Mouse (Mus musculus): ENCODE measurements at regions not wholly inside any gene's neighbourhood (a gene's known extent, or its start where the extent isn't known, plus 50 kb on each side); places are given as distances from the start of the nearest gene placed in this dataset.

DNA sequence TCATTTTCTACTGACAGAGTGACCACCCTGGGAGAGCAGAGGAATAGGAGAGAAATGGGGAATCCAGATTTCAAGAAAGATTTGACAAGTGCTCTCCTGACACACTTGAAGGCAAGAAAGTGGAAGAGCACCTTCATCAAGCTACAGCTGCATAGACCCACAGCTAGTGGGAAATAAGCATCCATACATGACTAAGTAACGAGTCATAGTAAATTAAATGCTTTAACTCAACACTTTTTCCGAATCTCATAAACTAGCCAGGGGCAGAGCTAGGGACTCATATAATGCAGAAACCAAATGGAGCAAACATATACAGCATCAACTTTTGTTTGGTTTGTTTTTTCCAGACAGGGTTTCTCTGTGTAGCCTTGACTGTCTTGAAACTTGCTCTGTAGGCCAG lies 383.2 kb upstream of the Gm10306 start:
- intact Hi-C loops (cut with DNase I): no loop called here

DNA sequence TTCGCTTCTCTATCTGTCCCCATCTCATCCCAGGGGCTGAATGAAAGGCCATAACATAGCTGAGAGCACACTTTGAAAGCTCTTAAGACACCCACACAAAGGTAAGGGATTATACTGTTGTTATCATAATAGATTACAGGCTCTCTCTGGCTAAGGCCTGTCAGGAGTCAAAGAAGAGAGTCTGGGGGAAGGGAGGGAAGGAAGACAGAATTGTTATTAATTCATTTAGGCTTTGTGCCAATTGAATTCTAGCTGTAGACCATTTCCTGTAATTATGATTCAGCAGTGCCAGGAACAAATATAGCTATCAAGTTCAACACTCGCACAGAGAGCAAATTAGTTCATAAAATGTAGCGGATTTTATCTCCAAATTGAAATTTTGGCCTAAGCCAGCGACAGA lies 369.3 kb upstream of the Gm10306 start:
- intact Hi-C loops (cut with DNase I): no loop called here

DNA sequence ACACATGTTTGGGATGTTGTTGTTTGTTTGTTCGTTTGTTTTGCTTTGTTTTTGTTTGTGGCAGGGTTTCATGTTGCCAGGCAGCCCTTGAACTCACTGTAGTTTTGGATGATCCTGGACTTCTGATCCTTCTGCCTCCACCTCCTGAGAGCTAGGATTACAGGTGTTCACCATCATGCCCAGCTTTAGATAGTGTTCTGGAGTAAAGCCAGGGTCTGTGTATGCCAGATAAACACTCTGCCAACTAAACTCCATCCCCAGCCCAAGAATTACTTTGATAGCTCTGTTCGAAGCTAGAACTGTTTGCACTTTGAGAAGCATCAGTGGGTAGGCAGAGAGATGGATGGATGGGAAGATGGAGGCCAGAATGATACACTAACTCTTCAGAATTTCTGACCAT lies 368.0 kb upstream of the Gm10306 start:
- intact Hi-C loops (cut with DNase I): no loop called here

DNA sequence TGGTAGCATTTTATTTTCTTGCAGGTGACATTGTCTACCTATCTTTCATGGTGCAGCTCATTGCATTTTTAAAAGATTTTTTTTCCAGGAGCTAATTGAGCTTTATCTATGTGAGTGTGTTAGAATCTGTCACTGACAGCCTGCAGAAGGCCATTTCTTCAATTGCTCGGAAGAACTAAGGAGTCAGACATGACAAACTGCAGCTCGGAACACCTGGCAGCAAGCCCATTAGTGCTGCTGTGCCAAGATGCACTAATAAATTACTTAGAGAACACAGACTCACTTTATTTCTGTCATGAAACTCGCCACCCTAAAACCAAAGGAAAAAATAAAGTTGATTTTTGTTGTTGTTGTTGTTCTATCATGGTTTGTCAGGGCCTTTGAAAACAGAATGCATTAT lies 367.5 kb upstream of the Gm10306 start:
- intact Hi-C loops (cut with DNase I): no loop called here

DNA sequence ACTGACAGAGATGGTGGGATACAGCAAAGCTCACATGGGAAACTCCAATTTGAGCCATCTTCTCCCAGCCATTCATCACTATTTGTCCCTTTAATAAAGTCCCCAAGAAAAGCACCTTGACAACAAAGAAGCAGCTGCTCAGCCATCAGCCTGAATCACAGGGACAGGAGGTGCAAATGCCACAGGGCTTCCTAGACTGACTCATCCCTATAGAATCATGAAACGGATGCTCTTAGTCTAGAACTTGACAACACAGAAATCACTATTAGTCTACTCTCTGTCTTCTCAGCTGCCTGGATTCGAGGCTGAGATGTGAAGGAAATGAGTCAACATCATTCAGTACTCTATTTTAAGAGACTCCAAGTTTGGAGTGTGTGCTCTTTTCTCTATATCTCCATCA lies 365.4 kb upstream of the Gm10306 start:
- intact Hi-C loops (cut with DNase I): no loop called here

DNA sequence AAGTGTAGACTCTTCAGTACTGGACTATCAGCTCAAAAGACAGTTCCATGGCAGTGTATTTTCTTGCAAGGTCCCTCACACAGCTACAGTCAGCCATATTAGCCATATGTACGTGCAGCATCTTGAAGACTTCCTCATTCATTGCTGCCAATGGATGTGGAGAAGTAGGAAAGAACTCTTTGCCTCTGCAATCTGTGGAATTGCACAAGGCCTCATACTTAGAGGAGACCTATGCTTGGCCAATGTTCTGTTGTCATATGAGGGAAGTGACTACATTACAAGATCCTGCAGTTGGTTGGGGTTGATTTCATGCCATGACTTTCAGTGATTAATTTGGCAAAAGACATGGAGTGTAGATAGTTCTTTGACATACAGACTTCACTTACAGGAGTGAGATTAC lies 340.1 kb upstream of the Gm10306 start:
- intact Hi-C loops (cut with DNase I): no loop called here

DNA sequence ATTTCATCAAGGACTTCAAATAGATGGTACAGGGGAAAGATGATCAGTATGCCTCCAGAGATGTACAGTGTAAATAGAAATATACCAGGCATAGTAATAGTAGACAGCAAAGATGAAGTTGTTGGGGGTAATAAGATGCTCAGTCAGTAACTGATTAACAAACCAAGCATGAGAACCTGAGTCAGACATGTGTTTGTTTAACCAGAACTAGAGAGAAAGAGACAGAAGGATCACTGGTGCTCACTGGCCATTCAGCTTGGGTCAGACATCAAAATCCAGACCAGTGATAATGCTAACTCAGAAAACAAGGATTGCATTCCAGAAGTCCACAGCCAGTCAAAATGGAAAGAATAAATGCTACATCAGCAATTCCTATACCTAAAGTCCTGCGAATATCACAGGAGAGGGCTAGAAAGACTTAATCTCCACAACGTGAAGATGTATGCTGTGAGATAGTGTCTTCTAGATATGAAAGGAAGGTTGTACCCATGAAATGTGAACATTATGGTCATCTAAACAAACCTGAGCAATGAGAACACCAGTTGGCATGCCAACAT lies 320.6 kb upstream of the Gm10306 start:
- intact Hi-C loops (cut with DNase I): no loop called here

DNA sequence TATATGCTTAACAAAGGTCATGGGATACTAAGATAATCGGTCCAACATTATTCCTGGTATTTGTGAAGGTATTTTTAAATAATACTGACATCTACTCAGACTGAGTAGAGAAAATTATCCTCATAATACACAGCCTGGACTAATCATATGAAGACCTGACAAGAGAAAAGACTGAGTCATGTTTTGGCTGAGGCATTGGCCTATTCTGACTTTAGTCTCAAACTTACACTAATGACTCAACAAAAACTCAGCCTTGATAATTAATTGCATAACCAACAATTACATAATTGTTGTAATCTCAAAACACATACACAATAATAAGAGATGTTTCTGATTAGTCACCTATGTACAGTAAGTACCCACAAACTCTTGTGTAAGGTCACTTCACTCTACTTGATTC lies 300.3 kb upstream of the Gm10306 start:
- intact Hi-C loops (cut with DNase I): loop anchor here (10.0 kb wide), 1 partner anchor 251 kb away; no protein-coding TSS in a partner anchor

DNA sequence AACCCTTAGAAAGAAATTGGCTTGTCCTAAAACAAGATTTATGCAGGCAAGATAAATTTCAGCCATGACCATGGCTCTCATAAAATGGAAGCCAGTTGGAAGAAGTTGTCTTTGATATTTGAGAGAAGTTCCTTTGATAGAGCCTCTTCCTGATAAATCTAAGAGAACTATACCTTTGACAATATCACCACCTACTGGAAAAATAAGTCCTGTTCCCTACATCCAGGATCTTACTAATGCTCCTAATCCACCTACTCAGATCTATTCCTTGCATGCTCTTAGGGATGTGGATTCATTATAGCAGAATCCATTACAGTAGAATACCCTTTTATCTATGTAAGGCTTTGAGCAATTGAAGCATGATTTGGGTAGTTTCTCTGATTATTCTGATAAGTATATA lies 295.2 kb upstream of the Gm10306 start:
- intact Hi-C loops (cut with DNase I): loop anchor here (5.0 to 10.0 kb wide), 2 partner anchors 146 to 256 kb away; no protein-coding TSS in a partner anchor

DNA sequence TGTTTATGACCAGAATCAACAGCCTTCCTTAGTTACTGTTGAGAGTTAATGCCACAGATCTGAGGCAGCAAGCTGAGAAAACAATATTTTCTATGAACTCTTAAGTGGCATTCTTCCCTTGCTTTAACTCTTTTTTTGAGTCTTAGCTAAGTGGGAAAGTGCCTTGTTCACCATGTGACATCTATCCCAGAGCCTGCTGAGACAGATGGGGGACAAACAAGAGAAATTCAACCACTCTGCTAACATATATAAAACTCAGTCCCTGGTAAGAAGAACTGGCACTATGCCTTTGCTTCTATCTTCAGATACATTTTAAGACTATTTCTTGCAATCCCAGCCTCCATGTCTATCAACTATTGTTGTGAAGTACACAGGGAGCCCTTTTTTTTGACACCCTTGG lies 274.6 kb upstream of the Gm10306 start:
- intact Hi-C loops (cut with DNase I): no loop called here

DNA sequence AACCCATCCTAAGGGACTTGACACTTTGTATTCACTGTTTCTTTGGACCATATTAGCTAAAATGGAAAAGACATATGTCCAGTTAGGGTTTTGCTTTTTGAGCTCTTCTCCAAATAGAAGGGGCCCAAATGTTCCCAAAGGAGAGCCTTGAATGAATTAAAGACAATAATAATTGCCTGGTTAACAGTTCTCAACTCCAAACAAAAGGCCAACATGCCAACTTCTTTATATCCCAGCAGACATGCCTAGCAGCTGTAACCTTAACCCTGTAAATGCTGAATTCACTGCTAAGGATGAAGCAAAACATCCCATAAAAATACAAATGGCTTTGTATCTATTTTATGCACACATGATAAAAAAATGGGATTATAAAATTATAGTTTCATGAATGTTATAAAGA lies 264.2 kb upstream of the Gm10306 start:
- intact Hi-C loops (cut with DNase I): no loop called here

DNA sequence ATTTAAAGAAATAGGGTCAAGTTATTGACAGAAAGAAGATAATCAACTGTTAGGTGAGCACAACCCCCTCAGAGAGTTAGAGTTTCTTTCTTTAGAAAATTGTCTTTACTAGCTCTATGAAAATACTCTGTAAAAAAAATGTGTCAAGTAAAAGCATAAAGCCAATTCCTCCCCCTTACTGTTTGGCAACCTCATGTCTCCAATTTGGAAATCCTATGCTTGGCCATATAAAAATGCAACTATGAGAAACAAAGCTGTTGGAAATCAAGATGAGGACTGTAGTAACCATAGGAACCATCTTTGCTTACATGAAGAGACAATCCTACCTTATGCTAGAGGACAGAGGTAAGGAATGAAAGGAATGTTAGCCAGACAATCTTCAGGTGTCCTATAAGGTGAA lies 239.0 kb upstream of the Gm10306 start:
- intact Hi-C loops (cut with DNase I): no loop called here

DNA sequence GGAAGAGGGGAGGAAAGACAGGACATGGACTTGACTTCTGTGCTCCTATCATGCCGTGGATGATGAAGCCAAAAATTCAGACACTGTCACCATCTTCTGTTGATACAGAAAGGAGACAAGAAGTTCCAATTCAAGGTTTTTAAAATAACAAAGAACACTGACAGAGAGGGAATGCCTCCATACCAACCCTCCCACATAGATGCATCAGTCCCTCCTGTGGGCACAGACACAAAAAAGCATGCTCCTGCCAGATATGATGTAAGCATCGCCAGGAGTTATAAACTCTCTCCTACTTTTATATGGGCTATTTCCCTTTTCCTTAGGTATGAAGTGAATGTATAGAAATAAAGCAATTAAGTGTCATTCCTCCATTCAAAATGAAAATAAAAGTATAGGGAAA lies 229.6 kb upstream of the Gm10306 start:
- intact Hi-C loops (cut with DNase I): no loop called here

DNA sequence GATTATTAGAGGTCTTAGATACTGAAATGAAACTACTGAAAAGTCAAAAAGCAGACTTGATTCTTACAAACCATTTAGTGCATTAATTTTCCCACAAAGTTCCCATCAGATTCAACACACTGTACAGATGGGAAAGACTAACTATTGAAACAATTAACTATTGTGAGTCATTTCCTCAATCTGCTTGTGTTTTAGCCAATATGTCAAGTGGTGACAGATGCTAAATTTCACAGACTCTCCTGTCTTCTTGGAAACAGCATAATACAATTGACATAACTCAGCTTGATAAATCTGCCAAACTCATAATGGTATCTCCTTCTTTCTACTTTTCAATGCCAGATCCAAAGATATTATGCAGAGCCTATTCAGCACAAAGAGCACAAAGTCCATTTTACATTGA lies 213.0 kb upstream of the Gm10306 start:
- intact Hi-C loops (cut with DNase I): no loop called here

DNA sequence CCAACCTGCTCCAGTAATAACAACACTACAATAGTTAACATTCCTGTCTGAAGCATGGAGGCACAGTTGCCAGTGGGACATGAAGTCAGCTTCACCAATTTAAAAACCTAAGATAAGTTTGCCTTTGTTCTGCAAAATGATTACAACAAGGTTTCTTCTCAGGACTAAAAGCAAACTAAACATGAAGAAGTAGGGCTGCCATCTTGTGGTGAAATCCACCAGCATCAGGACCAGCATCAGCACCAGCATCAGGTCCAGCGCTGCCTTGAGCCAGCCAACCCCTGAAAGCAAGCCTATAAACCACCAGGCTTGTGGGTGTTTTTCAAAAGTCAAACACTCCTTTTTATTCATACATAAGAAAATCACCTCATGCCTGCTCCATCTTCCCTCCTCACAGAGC lies 207.1 kb upstream of the Gm10306 start:
- intact Hi-C loops (cut with DNase I): no loop called here

DNA sequence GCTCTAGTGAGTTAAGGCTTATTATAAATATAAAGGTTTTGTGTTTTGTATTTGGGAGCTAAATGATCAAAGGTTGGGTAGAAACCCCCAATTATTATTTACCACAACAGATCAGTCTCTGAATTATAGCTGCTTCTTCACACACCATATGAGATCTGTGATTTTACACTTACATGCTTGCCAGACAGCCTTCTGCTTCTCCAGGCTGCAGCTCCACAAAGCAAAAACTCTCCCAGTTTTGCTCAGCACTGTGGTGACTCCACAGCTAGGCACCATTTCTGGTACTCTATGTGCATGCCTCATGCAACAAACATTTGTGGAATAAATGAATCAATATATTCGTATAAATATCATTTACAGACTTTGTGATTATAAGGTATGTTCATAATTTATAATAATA lies 199.4 kb upstream of the Gm10306 start:
- intact Hi-C loops (cut with DNase I): no loop called here

DNA sequence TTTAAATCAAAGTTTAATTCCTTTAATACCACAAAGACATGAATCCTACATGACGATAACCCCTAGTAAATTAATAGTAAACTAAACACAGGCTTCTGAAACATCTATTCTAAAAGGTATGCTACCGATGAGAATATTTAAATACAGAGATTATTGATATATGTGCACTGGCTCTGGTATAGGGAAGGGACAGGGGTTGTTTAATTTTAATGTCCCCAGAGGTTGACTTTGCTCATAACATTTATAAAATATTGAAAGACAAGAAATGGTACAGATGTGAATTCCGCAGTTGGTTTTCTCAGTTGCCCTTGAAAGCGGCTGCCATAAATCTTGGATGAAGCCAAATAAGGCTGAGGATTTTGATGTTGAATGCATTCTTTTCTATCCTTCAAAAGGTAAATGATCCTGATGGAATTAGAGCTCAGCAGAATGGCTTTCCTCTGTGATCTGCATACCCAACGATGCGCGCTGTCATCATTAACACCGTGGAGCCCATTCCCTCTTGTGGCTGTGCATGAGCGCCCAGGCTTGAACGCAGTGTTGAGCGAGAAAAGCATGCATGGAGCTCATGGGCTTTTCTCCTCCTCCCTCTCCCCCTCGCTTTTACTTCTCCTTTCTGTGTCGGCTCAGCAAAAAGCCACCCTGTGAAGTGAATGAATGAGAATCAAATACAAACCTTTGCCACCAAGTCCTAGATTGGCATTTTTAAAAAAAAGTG lies 195.4 kb upstream of the Gm10306 start:
- intact Hi-C loops (cut with DNase I): no loop called here

DNA sequence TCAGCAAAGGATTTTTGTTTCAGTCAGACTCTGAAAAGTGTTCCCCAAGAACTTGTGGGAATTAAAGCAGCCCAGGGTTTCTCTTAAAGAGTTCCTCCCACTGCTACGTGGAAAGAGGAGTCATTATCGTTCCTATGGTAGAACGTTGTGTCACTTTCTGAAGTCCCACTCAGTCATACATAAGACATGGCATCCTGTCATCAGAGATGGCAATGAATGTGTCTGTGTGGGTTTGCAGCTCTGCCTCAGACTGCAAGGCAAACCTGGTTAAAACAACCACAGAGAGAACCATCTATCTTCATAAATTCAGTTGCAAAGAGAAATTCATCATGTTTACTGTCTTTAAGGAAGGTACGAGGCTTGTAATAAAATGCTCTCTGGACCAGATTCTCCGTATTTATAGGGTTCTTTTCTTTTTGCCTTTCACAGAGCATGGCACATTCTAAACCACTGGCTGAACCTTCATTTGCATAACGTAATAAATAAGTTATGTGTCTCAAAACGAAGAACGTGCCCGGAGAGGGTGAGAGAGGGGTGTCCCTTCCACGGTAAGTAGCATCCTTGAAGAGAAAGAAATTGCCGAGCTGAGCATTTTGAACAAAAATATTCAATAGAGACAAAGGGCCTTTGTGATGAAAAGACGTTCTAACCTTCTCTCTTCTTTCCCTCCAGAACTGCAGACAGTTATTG lies 194.7 kb upstream of the Gm10306 start:
- intact Hi-C loops (cut with DNase I): no loop called here

DNA sequence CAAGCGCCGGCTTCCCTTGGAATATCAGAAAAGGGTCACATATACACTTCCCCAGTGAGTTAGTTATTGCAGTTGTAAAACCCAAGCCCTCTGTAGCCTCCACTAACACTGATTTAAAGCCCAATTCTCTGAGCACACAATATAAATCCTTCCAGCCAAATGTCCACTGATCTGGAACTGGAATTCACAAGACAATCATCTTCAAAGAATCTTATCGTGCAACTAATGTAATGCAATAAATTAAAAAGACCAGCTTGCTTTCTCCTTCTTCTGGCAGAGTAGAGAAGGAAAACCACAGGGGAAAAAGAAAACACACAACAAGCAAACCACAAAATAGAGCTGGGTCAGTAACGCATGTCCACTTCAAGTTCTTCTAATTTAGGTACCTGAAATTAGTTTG lies 191.0 kb upstream of the Gm10306 start:
- intact Hi-C loops (cut with DNase I): no loop called here

DNA sequence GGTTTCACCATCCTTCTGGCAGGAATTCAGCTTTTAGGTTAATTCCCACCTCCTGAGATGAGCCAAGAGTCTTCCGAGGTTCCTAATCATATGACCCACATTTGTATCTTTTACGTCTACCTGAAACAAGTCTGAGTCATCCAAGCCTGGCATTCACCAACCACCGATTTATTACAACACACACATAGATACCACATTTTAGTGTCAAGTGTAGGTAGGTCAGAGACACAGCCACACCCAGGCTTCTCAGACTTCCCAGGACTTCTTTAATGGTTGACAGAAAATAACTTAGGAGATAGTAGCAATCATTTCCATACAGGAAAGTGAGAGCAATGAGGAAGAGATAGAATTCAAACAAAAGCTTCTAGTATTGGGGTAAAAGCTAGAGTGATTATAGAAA lies 189.2 kb upstream of the Gm10306 start:
- intact Hi-C loops (cut with DNase I): no loop called here

DNA sequence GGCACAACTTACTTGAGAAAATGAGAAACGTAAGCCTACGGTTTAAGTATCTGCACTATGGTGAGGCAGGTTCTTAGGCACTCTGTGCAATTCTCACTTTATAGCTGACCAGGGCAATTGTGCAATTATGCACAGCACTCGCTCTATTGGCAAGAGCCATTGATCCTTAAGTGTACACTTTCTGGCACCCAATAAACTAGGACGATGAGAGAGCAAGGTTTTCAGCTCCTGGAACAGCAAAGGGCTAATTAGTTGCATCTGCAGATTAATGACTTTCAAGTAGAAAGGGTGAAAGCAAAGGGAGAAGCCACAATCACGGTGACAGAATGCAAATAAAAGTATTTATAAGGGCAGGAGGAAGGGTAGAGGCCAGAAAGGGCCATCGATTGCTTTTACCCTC lies 185.4 kb upstream of the Gm10306 start:
- intact Hi-C loops (cut with DNase I): no loop called here

DNA sequence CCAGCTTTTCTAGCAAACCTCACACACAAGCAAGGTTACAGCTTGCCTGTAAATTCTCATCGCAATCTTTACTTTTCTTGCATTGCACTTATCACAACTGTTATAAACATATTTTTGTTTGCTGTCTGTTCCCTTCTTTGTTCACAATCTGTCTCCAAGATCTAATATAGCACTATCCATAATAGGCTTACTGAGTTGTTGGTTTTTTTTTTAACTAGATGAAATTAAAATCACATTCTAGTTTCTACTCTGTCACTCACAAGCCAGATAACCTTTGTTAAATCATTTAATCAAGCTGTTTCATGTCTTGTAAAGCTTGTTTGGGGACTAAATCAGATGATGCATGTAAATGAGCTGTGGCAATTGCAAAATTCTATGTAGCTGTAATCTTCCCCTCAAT lies 180.1 kb upstream of the Gm10306 start:
- intact Hi-C loops (cut with DNase I): no loop called here

DNA sequence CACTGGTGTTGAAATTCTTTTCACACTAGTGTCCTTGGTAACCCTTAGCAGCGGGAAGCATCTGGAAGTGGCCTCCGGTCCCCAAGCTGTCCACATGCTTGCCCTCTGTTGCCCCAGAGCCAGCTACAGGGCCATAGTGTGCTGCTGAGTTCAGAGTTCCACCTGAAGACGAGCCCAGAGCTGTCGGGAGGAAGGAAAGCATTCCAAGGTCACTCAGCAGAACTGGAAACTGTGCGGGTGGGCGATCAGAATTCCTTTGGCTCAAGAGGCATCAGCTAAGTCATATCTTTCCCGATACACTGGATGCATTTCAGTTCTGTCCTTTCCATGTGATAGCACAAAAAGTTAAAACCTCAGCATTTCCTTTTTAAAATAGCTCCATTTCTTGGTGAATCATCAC lies 170.6 kb upstream of the Gm10306 start:
- intact Hi-C loops (cut with DNase I): no loop called here
